Mouse (Mus musculus) MEL (cell line): ENCODE measurements around the gene Hmgcl. TPM values are rescaled to one million over a fixed set of nuclear protein-coding genes. Genes with fewer than 3 reads are reported as not detected.

Experiments used
- DNase-seq: peaks from one replicate; pipeline ENCODE4 v3.0.0; 2011; ENCODE audit warnings: low read depth, low spot score
- H3K27ac ChIP-seq: 2 replicates; pipeline ENCODE4 v1.5.1; 2012; ENCODE audit warnings: low read depth, mild to moderate bottlenecking, control low read depth, low read length, moderate library complexity; ENCODE audit not compliant: control insufficient read depth
- H3K27me3 ChIP-seq, 2 experiments: fragments of 150-350 bp in 1 of 2; sonication (generic) in 1 of 2; 2 replicates each; pipeline ENCODE4 v1.6.1; 2012; ENCODE audit warnings: low read length in 2 of 2, mild to moderate bottlenecking in 2 of 2, improper control_type of control experiment in 1 of 2, moderate library complexity in 1 of 2; ENCODE audit not compliant: insufficient read depth in 2 of 2, control insufficient read depth in 1 of 2
- H3K36me3 ChIP-seq, 2 experiments: 2 replicates each; pipeline ENCODE4 v1.6.1; 2012 to 2014; ENCODE audit warnings: low read length in 2 of 2, improper control_type of control experiment in 1 of 2, inconsistent platforms in 1 of 2, mild to moderate bottlenecking in 1 of 2; ENCODE audit not compliant: insufficient read depth in 2 of 2, control insufficient read depth in 1 of 2
- H3K4me1 ChIP-seq, 2 experiments: fragments of 150-350 bp in 1 of 2; sonication (generic) in 1 of 2; 2 replicates each; pipeline ENCODE4 v1.6.1; 2012; ENCODE audit warnings: low read length in 2 of 2, improper control_type of control experiment in 1 of 2, mild to moderate bottlenecking in 1 of 2; ENCODE audit not compliant: insufficient read depth in 2 of 2, control insufficient read depth in 1 of 2
- H3K4me3 ChIP-seq, 2 experiments: fragments of 150-350 bp in 1 of 2; sonication (generic) in 1 of 2; 2 replicates each; pipeline ENCODE4 v1.5.1; 2012; ENCODE audit warnings: low read depth in 2 of 2, low read length in 2 of 2, mild to moderate bottlenecking in 2 of 2, moderate library complexity in 2 of 2, control low read depth in 1 of 2, improper control_type of control experiment in 1 of 2; ENCODE audit not compliant: control insufficient read depth in 1 of 2, insufficient read depth in 1 of 2
- H3K79me2 ChIP-seq: 2 replicates; pipeline ENCODE4 v1.6.1; 2012; ENCODE audit warnings: mild to moderate bottlenecking, low read length, moderate library complexity; ENCODE audit not compliant: control insufficient read depth, poor library complexity, insufficient read depth
- H3K9ac ChIP-seq: 2 replicates; pipeline ENCODE4 v1.6.1; 2012; ENCODE audit warnings: low read depth, mild to moderate bottlenecking, control low read depth, low read length, moderate library complexity; ENCODE audit not compliant: control insufficient read depth, poor library complexity, severe bottlenecking
- H3K9me3 ChIP-seq: fragments of 150-350 bp; sonication (generic); replicated peaks from 2 replicates; pipeline ENCODE4 v1.6.1; 2012; ENCODE audit warnings: mild to moderate bottlenecking, low read length, improper control_type of control experiment, moderate library complexity; ENCODE audit not compliant: insufficient read depth
- CHD2 ChIP-seq: IDR thresholded peaks from 2 replicates; pipeline ENCODE4 v1.6.1; 2011; ENCODE audit warnings: low read length, improper control_type of control experiment
- CTCF ChIP-seq, 3 experiments: IDR thresholded peaks in 2 of 3; conservative IDR thresholded peaks in 1 of 3; 2 replicates each; pipeline ENCODE4 v1.5.1; 2011 to 2012; ENCODE audit warnings: low read length in 3 of 3, low read depth in 2 of 3, mild to moderate bottlenecking in 2 of 3, improper control_type of control experiment in 1 of 3, inconsistent platforms in 1 of 3, mixed read lengths in 1 of 3, moderate library complexity in 1 of 3; ENCODE audit not compliant: control insufficient read depth in 1 of 3, insufficient read depth in 1 of 3, poor library complexity in 1 of 3, severe bottlenecking in 1 of 3
- E2F4 ChIP-seq: IDR thresholded peaks from 2 replicates; pipeline ENCODE4 v1.6.1; 2011; ENCODE audit warnings: low read depth, low read length, improper control_type of control experiment, borderline replicate concordance
- EP300 ChIP-seq, 2 experiments: IDR thresholded peaks; 2 replicates each; pipeline ENCODE4 v1.6.1; 2011; ENCODE audit warnings: improper control_type of control experiment in 2 of 2, low read length in 2 of 2, low read depth in 1 of 2, mild to moderate bottlenecking in 1 of 2
- HCFC1 ChIP-seq: IDR thresholded peaks from 2 replicates; pipeline ENCODE4 v1.6.1; 2012; ENCODE audit warnings: low read depth, mild to moderate bottlenecking, inconsistent platforms, low read length, improper control_type of control experiment, moderate library complexity
- JUND ChIP-seq: IDR thresholded peaks from 2 replicates; pipeline ENCODE4 v1.6.1; 2011; ENCODE audit warnings: low read depth, mild to moderate bottlenecking, improper control_type of control experiment, low read length
- MAX ChIP-seq: IDR thresholded peaks from 2 replicates; pipeline ENCODE4 v1.6.1; 2011; ENCODE audit warnings: low read length, improper control_type of control experiment
- MAZ ChIP-seq: IDR thresholded peaks from 2 replicates; pipeline ENCODE4 v1.6.1; 2012; ENCODE audit warnings: low read depth, mild to moderate bottlenecking, inconsistent platforms, low read length, improper control_type of control experiment
- MEF2A ChIP-seq: IDR thresholded peaks from 2 replicates; pipeline ENCODE4 v1.6.1; 2014; ENCODE audit warnings: low read depth, mild to moderate bottlenecking, inconsistent platforms, low read length, improper control_type of control experiment; ENCODE audit not compliant: poor library complexity, insufficient replicate concordance, severe bottlenecking; ENCODE audit errors: extremely low read depth
- MXI1 ChIP-seq: IDR thresholded peaks from 2 replicates; pipeline ENCODE4 v1.6.1; 2011; ENCODE audit warnings: mild to moderate bottlenecking, low read depth, low read length, improper control_type of control experiment
- POLR2A ChIP-seq, 2 experiments: IDR thresholded peaks; 2 replicates each; pipeline ENCODE4 v1.6.1; 2011 to 2012; ENCODE audit warnings: low read length in 2 of 2, mild to moderate bottlenecking in 2 of 2, control low read depth in 1 of 2, improper control_type of control experiment in 1 of 2, low read depth in 1 of 2, moderate library complexity in 1 of 2; ENCODE audit not compliant: control insufficient read depth in 1 of 2, insufficient read depth in 1 of 2, poor library complexity in 1 of 2
- POLR2AphosphoS5 ChIP-seq: IDR thresholded peaks from 2 replicates; pipeline ENCODE4 v1.6.1; 2012; ENCODE audit warnings: low read depth, borderline replicate concordance, mild to moderate bottlenecking, inconsistent platforms, low read length, moderate library complexity, mixed read lengths
- RAD21 ChIP-seq: IDR thresholded peaks from 2 replicates; pipeline ENCODE4 v1.6.1; 2011; ENCODE audit warnings: mild to moderate bottlenecking, low read depth, low read length, improper control_type of control experiment
- RCOR1 ChIP-seq: IDR thresholded peaks from 2 replicates; pipeline ENCODE4 v1.6.1; 2012; ENCODE audit warnings: low read depth, mild to moderate bottlenecking, inconsistent platforms, low read length, improper control_type of control experiment
- SMC3 ChIP-seq: IDR thresholded peaks from 2 replicates; pipeline ENCODE4 v1.6.1; 2011; ENCODE audit warnings: low read depth, low read length, improper control_type of control experiment
- TAL1 ChIP-seq: IDR thresholded peaks from 2 replicates; pipeline ENCODE4 v1.6.1; 2012; ENCODE audit warnings: mild to moderate bottlenecking, inconsistent platforms, low read length, moderate library complexity, mixed read lengths
- TBP ChIP-seq: IDR thresholded peaks from 2 replicates; pipeline ENCODE4 v1.8.0; 2011; ENCODE audit warnings: low read depth, low read length, improper control_type of control experiment
- UBTF ChIP-seq: IDR thresholded peaks from 2 replicates; pipeline ENCODE4 v1.6.1; 2012; ENCODE audit warnings: low read depth, mild to moderate bottlenecking, inconsistent platforms, low read length, improper control_type of control experiment, moderate library complexity, borderline replicate concordance; ENCODE audit not compliant: insufficient read depth
- USF1 ChIP-seq: IDR thresholded peaks from 2 replicates; pipeline ENCODE4 v1.6.1; 2014; ENCODE audit warnings: low read depth, mild to moderate bottlenecking, inconsistent platforms, low read length, improper control_type of control experiment, moderate library complexity
- ZKSCAN1 ChIP-seq: IDR thresholded peaks from 2 replicates; pipeline ENCODE4 v1.6.1; 2012; ENCODE audit warnings: low read depth, mild to moderate bottlenecking, inconsistent platforms, low read length, improper control_type of control experiment, moderate library complexity
- ZNF384 ChIP-seq: IDR thresholded peaks from 2 replicates; pipeline ENCODE4 v1.6.1; 2012; ENCODE audit warnings: low read depth, mild to moderate bottlenecking, inconsistent platforms, low read length, improper control_type of control experiment
- polyA plus RNA-seq, 2 experiments: library from polyadenylated mRNA; stranded (reverse) in 1 of 2; unstranded in 1 of 2; fragments of >175 nt in 1 of 2; fragments of >200 nt in 1 of 2; gene quantifications; 2 replicates each; pipeline versions ENCODE4 v1.2.1 to v1.2.4; 2012; ENCODE audit warnings: low replicate concordance in 2 of 2, low read depth in 1 of 2; ENCODE audit not compliant: insufficient read length in 2 of 2, insufficient read depth in 1 of 2, missing spikeins in 1 of 2
- total RNA-seq: library from RNA; depleted of rRNA; stranded (reverse); fragments of 300-350 nt; gene quantifications from 2 replicates; pipeline ENCODE4 v1.2.3, GENCODE M21; 2012

Gene Hmgcl
- total and polyA plus RNA-seq, 3 experiments, result 48.7 to 66.5 TPM; not detected in 1

DNA sequence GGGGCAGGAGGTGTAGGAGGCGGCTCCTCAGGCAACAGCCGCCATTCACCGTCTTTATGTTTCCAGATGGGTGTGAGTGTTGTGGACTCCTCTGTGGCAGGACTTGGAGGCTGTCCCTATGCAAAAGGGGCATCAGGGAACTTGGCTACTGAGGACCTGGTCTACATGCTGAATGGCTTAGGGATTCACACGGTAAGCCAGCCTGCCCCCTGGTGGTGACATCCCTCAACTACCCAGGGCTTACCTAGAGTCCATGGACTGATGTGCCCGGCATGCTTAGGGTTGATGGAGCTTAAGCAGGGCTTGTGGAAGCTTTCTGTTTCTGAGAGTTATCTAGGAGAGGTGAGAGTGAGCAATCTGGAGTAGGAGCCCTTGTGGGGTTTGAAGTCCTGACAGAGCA, 14.5 kb downstream of the Hmgcl start (continued):
- TF ChIP-seq HCFC1, result 0 out of 2 replicates have a peak, but pooled peaks have one; percentile 32
- no peak for TF ChIP-seq RCOR1
- TF ChIP-seq TAL1, result no peak
- no peak for TF ChIP-seq USF1

DNA sequence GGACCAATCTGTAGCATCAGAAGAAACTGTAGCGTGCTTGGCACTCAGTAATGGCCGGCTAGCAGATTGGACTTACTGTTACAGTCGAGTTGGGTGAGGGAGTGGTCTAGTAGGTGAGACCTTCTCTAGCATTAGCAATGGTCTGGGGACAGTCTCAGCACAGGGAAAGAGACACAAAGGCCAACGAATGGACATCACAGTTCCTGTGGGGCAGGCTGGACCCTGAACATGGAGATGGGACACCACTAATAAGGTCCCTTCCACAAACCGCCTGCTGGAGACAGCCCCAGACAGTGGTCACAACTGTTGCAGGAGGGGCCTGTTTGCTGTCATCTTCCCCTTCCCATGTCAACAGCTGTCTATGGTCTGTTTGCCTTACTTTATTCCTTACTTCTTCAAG, 15.5 kb downstream of the Hmgcl start:
- Histone ChIP-seq H3K27ac (no peak overlapping the region), H3K36me3 (peaks cover 0 to 6% of the 10 kb centered on the region in 2 experiments; a peak in 2 of 4 replicates), H3K9ac (no peak overlapping the region), H3K9me3 (no peaks in the 10 kb centered on the region), H3K4me1 (peaks cover 4 to 7% of the 10 kb centered on the region in 2 experiments; a peak in 3 of 4 replicates), H3K4me3 (no peak overlapping the region), H3K27me3 (no peaks in the 10 kb centered on the region), H3K79me2 (peaks cover 7% of the 10 kb centered on the region; the same call in 1 of the 2 replicates)
- no peak for DNase-seq
- TF ChIP-seq POLR2A (IDR thresholded peaks at IDR 0.05; ENCODE audit: control insufficient read depth in 1 of 2, insufficient read depth in 1 of 2, low read depth in 1 of 2, low read length in 2 of 2, poor library complexity in 1 of 2) (no peak), SMC3 (no peak), UBTF (no peak), E2F4 (no peak), MAX (no peak), RAD21 (no peak), EP300 (IDR thresholded peaks at IDR 0.05; ENCODE audit: low read depth in 1 of 2, low read length in 2 of 2) (no peak), CTCF (IDR thresholded peaks at IDR 0.05 in 2 of 3, conservative IDR thresholded peaks at IDR 0.05 in 1 of 3; ENCODE audit: control insufficient read depth in 1 of 3, insufficient read depth in 1 of 3, low read depth in 2 of 3, low read length in 3 of 3, poor library complexity in 1 of 3, severe bottlenecking in 1 of 3) (no peak), USF1 (no peak), MXI1 (no peak), MEF2A (no peak), CHD2 (no peak), RCOR1 (no peak), ZNF384 (no peak), MAZ (no peak), ZKSCAN1 (no peak), TBP (no peak), POLR2AphosphoS5 (no peak), JUND (no peak)
